Mouse (Mus musculus): ENCODE measurements around the gene Slc7a4. TPM values are rescaled to one million over a fixed set of nuclear protein-coding genes. Genes with fewer than 3 reads are reported as not detected.
"Not testable (repeated sequence)": the region's sequence is repeated elsewhere in the genome, so short reads cannot be mapped to it uniquely, and the experiment has no call there.

Slc7a4 gene
- total RNA-seq (2021) = 100 to 1,000 TPM; 102 to 105 TPM
- long read RNA-seq, experiment 1, transcript Slc7a4-202 (5 exons, 3,281 nt) = major isoform, 54 of 148 reads
- long read RNA-seq, experiment 1, partial matches to known transcripts = 20 of 148 reads
- long read RNA-seq, experiment 1, other reads (novel, unspliced or antisense) = 70 of 148 reads
- long read RNA-seq, experiment 2, transcript Slc7a4-202 (5 exons, 3,281 nt) = major isoform, 73 of 184 reads
- long read RNA-seq, experiment 2, partial matches to known transcripts = 32 of 184 reads
- long read RNA-seq, experiment 2, other reads (novel, unspliced or antisense) = 76 of 184 reads

- Histone ChIP-seq H3K27ac (no peak within 1 kb of the TSS), H3K4me3 (no peak within 1 kb of the TSS)
- DNase-seq (ENCODE audit: low spot score in 2 of 2) = no peak
- peak; percentile 71 for TF ChIP-seq CTCF (conservative IDR thresholded peaks at IDR 0.05)
These were observed at the start of gene Slc7a4 for GRCm38 (mm10) chr16:17583064-17583463. Gene Slc7a4 (minus strand): TSS chr16:17583214.

- DNase-seq (ENCODE audit: low spot score in 2 of 2) = no peak
- H3K27ac ChIP-seq = no peak overlapping the region
- H3K4me3 ChIP-seq = no peak overlapping the region
- TF ChIP-seq CTCF (conservative IDR thresholded peaks at IDR 0.05) = no peak
These were observed 49.6 kb upstream of the Slc7a4 start for GRCm38 (mm10) chr16:17632580-17632979.

- DNase-seq (ENCODE audit: low spot score in 2 of 2) = no peak
- Histone ChIP-seq H3K4me3 (no peak overlapping the region), H3K27ac (no peak overlapping the region)
- no peak for TF ChIP-seq CTCF (conservative IDR thresholded peaks at IDR 0.05)
These were observed 43.2 kb upstream of the Slc7a4 start for GRCm38 (mm10) chr16:17626269-17626555.

GRCm38 (mm10) chr16:17625488-17626268, 42.7 kb upstream of the Slc7a4 start:
- DNase-seq (ENCODE audit: low spot score in 2 of 2) = no peak
- Histone ChIP-seq H3K27ac (no peak overlapping the region), H3K4me3 (no peak overlapping the region)
- peak; percentile 78 for TF ChIP-seq CTCF (conservative IDR thresholded peaks at IDR 0.05)

GRCm38 (mm10) chr16:17621936-17622335, 38.9 kb upstream of the Slc7a4 start:
- TF ChIP-seq CTCF (conservative IDR thresholded peaks at IDR 0.05) = no peak
- no peak for DNase-seq (ENCODE audit: low spot score in 2 of 2)
- Histone ChIP-seq H3K27ac (no peak overlapping the region), H3K4me3 (no peak overlapping the region)

- peak within 1 kb of the TSS; percentile 64 for H3K4me3 ChIP-seq
- TF ChIP-seq CTCF (conservative IDR thresholded peaks at IDR 0.05) = no peak
- peak; percentile 80 to 92 for DNase-seq (ENCODE audit: low spot score in 2 of 2)
- peak within 1 kb of the TSS; percentile 75 for H3K27ac ChIP-seq
These were observed 36.4 kb upstream of the Slc7a4 start, which contains the start of gene Smpd4 for GRCm38 (mm10) chr16:17619198-17620105. Gene Smpd4 (plus strand): TSS chr16:17619354.

GRCm38 (mm10) chr16:17617922-17618565, 35.0 kb upstream of the Slc7a4 start:
- no peak overlapping the region for H3K27ac ChIP-seq
- peak; percentile 83 for TF ChIP-seq CTCF (conservative IDR thresholded peaks at IDR 0.05)
- H3K4me3 ChIP-seq = no peak overlapping the region
- peak in 1 of 2 experiments; percentile 52 for DNase-seq (ENCODE audit: low spot score in 2 of 2)

GRCm38 (mm10) chr16:17616212-17616611, 33.2 kb upstream of the Slc7a4 start:
- TF ChIP-seq CTCF (conservative IDR thresholded peaks at IDR 0.05) = no peak
- DNase-seq (ENCODE audit: low spot score in 2 of 2) = no peak
- Histone ChIP-seq H3K27ac (no peak overlapping the region), H3K4me3 (no peak overlapping the region)

GRCm38 (mm10) chr16:17614740-17615139, 31.7 kb upstream of the Slc7a4 start:
- peak; percentile 81 for TF ChIP-seq CTCF (conservative IDR thresholded peaks at IDR 0.05)

GRCm38 (mm10) chr16:17611383-17611782, 28.4 kb upstream of the Slc7a4 start:
- peak in 1 of 2 experiments; percentile 50 for DNase-seq (ENCODE audit: low spot score in 2 of 2)
- Histone ChIP-seq H3K27ac (no peak overlapping the region), H3K4me3 (no peak overlapping the region)
- TF ChIP-seq CTCF (conservative IDR thresholded peaks at IDR 0.05) = no peak

More at GRCm38 (mm10) chr16:17614740-17615139, 31.7 kb upstream of the Slc7a4 start:
- not testable (repeated sequence) for DNase-seq (ENCODE audit: low spot score in 2 of 2); H3K4me3 ChIP-seq; H3K27ac ChIP-seq

GRCm38 (mm10) chr16:17605684-17606083, 22.7 kb upstream of the Slc7a4 start:
- H3K27ac ChIP-seq = no peak overlapping the region
- no peak for DNase-seq (ENCODE audit: low spot score in 2 of 2)
- no peak for TF ChIP-seq CTCF (conservative IDR thresholded peaks at IDR 0.05)
- H3K4me3 ChIP-seq = no peak overlapping the region

GRCm38 (mm10) chr16:17604941-17605340, 21.9 kb upstream of the Slc7a4 start:
- no peak for TF ChIP-seq CTCF (conservative IDR thresholded peaks at IDR 0.05)
- DNase-seq (ENCODE audit: low spot score in 2 of 2) = no peak
- Histone ChIP-seq H3K27ac (no peak overlapping the region), H3K4me3 (no peak overlapping the region)

Data from layer of hippocampus, adult 2 months (tissue).